Mouse (Mus musculus) testis, adult 2 months (tissue): ENCODE data around the gene Golgb1.

Experiments
- CTCF ChIP-seq: fragments of 200-500 bp; IDR thresholded peaks from 2 replicates; pipeline ENCODE4 v1.5.1; 2012; ENCODE audit warnings: low read depth, mild to moderate bottlenecking, inconsistent platforms, low read length, moderate library complexity; ENCODE audit not compliant: control insufficient read depth, insufficient read depth, insufficient replicate concordance
- POLR2A ChIP-seq: fragments of 200-500 bp; IDR thresholded peaks from 2 replicates; pipeline ENCODE4 v1.6.1; 2012; ENCODE audit warnings: low read depth, mild to moderate bottlenecking, inconsistent platforms, low read length, moderate library complexity; ENCODE audit not compliant: control insufficient read depth

DNA sequence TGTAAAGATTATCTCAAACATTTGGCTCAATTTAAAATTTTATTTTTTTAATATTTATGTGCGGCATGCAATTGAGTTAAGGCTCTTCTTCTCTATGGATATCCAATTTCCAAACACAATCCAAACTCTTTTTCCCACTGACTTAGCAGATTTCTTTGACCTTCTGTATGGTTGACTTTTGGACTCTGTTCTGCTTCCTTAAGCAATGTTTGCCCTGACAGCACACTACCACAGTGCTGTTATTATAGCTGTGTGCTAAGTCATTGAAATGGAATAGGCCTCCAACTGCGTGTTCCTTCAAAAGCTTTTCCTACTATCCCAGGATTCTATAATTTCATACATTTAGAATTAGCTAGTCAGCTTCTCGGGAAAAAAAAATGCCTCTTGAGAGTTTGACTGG, 68.7 kb downstream of the Golgb1 start:
- TF ChIP-seq CTCF (no peak), POLR2A (no peak)
